Mouse (Mus musculus): ENCODE results near the gene Zfp987.
"Not testable (repeated sequence)": the region's sequence is repeated elsewhere in the genome, so short reads cannot be mapped to it uniquely, and the experiment has no call there.

DNA sequence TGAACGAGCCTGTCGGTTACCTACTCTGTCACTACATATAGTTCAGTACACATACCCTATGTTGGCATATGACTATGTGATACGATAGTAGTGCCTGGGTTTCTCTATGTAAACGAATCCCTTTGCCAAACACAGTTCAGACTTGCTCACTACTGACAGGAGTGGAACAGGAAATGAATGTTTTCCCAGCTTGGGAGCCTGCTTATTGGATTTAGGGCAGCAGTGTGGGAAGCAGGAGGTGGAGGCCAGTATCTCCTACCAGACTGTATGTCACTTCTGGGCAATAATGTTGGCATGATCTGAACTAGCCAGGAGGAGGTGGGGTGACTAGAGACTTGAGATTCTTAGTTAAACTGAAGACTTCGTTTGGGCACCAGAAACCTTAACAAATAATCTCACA is 32.3 kb upstream of the Zfp987 start:
- not testable (repeated sequence) for TF ChIP-seq POLR2A (IDR thresholded peaks at IDR 0.05; ENCODE audit: borderline replicate concordance, extremely low read depth, insufficient read depth, insufficient read length, poor library complexity, severe bottlenecking); CTCF (IDR thresholded peaks at IDR 0.05; ENCODE audit: borderline replicate concordance, extremely low read depth, insufficient read depth, insufficient read length)
